Mouse (Mus musculus) lung, postnatal 36 days (tissue): ENCODE data around the gene Hoxc13.

Experiments
- DNase-seq: peaks from one replicate; pipeline ENCODE4 v3.0.0; 2022; ENCODE audit warnings: mixed read lengths

Gene Hoxc13

GRCm38 (mm10) chr15:102937036-102937666, 16.2 kb downstream of the Hoxc13 start:
- DNase-seq: no peak

- no peak for DNase-seq
Observed at GRCm38 (mm10) chr15:102939256-102940155, 18.6 kb downstream of the Hoxc13 start.

DNA sequence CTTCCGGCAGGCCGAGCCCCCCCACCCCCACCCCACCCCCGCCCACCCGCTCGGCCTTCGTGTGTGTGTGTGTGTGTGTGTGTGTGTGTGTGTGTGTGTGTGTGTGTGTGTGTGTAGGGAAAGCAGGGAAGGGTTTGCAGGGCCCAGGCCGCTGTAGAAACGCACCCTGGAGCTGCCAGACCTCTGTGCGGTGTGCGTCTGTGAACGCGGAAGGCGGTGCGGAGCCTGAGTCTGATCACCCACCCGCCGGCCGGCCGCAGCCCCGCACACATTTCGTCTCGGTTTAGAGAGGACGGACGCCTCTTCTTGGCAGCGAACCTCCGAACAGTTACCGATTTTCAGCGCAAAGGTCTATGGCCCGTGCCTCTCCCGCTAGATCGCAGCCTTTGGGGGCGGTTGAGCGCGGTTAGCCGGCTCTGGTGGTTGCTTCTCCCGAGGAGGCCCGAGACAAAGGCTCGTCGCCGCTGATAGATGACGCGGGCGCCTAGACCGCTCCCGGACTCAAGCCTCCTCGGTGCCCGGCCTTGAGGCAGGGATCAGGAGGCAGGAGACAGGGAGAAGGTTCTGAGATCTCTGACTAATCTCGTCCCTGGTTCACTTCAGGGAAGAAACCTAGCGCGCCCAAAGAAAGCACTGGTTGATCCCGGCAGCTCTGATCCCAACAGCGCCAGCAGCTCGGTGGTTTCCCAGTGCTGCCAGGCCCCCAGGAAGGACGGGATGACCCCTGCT, 22.0 kb downstream of the Hoxc13 start:
- no peak for DNase-seq

DNA sequence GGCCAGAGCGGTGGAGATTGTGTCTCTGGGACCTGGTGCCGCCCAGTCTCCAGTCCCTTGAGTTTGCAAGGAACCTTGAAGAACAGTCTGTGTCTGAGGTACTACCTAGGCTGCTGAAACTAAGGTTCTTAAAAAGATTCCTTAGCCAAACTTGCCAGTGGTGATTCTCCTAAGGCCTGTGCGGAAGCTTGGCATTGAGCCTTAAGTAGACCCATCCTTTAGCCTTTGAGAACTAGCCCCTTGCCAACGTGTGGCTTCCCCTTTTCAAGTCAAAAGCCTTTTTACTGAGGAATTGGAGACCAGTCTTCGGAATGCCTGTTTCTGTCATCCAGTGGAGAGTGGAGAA, 22.5 kb downstream of the Hoxc13 start:
- no peak for DNase-seq

DNA sequence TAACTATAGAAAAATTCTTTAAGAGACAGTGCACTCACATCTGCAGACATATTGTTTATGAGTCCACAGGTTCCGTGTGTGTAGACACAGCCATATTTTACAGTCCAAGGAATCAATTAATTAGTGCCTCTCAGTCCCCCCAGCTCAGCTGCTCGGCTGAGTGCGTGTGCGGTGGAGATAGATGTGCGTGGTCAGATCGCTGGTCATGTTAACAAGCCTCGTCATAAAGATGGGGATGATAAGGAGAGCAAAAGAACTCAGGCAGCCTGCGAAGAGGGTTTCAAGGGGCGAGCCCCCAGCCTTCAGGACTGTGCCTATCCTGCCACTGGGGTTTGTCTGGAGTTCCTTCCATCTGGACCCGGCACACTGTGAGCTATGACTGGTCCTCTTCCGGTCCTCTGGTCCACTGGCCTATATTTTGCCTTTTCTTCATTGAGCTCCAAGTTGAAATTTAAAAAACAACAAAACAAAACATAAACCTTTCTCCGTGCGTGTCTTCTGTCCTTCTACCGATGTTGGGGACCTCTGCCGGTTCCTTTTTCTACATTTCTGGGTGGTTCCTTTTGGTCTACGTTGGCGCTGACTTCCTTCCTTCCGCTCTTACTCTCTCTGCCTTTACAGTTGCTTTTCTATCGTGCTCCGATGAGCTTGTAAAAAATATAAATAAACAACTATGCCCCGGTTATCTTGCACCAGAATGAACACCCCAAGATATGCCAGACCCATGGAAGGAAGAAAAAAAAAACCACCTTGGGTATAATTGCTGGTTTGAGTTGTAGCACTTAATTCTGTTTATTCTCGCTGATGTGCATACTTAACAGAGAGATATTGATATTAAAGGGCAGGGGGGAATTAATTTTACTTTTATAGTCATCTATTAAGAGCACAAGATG, 24.5 kb downstream of the Hoxc13 start:
- DNase-seq: no peak

- no peak for DNase-seq
Observed at GRCm38 (mm10) chr15:102947276-102947675, 26.4 kb downstream of the Hoxc13 start.

DNA sequence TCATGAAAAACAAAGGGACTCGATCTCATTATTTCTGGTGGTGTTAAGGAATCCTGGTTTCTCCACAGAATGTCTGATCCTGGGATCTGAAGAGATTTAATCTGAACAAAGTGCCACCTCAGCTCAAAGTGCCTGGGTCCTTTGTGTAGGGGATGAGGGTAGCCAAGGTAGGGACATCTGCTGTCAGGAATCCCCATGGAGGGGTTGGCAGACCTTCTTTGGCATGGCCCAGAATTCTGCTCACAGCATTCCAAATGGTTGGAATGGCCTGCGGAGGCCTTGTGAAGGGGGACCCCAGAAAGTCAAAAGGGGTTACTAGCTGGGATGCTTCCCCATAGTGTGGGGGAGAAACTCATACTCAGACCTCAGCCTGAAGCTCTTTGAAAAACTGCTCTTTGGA, 27.9 kb downstream of the Hoxc13 start:
- DNase-seq: no peak

- no peak for DNase-seq
Observed at GRCm38 (mm10) chr15:102949696-102950095, 28.8 kb downstream of the Hoxc13 start.

DNA sequence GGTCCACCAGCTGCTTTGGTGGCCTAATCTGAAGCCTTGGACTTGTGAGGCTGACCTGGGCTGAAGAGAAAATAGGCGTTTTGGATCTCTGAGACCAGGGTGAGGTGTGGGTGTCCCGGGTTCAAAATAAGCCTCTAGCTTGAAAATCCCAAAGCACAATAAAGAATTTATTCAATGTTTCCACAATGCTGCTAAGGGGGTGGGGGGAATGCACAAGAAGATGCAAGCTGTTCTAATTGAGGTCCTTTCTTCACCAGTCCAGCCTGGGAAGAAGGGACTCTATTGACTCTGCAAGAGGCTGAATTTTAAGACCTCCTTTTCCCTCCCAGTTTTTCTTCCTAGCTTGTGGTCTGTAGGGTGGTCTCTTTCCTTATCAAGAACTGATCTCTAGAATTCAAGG, 30.0 kb downstream of the Hoxc13 start:
- DNase-seq: no peak

DNA sequence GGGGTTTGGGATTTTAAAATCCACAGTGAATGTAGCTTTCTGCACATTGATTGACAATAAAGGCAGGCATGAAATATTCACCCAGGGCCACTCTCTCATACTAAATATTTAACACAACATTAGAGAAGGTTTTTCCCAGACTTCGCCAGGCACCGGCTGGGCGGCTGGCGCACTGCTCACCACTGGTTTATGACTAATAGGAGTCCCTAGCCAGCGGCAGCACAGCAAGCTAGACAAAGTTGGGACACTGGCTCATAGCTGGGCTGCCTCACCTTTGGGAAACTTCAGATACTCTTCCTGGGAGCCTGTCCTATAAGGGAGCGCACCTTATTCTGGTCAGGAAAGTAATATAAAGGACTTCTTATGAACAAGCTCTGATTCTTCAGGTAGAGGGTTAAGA, 32.7 kb downstream of the Hoxc13 start:
- no peak for DNase-seq

GRCm38 (mm10) chr15:102954192-102955006, 33.5 kb downstream of the Hoxc13 start, which contains the start of gene Hoxc11:
Hoxc11 (plus strand) TSS chr15:102954427.
- DNase-seq: no peak

DNA sequence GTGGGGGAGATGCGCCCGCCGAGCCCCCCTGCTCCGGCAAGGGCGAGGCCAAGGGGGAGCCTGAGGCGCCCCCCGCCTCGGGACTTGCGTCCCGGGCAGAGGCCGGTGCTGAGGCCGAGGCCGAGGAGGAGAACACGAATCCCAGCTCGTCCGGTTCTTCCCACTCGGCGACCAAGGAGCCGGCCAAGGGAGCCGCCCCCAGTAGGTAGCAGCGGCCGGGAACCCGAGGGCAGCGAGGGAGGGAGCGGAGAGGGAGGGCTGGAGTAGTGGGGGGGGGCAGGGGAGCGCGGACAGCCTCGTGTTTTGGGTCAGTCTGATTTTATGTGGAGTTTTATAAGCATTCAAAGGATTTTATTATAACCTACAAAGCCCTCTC, 34.1 kb downstream of the Hoxc13 start:
- no peak for DNase-seq

- no peak for DNase-seq
Observed at GRCm38 (mm10) chr15:102955833-102956640, 35.1 kb downstream of the Hoxc13 start.

DNA sequence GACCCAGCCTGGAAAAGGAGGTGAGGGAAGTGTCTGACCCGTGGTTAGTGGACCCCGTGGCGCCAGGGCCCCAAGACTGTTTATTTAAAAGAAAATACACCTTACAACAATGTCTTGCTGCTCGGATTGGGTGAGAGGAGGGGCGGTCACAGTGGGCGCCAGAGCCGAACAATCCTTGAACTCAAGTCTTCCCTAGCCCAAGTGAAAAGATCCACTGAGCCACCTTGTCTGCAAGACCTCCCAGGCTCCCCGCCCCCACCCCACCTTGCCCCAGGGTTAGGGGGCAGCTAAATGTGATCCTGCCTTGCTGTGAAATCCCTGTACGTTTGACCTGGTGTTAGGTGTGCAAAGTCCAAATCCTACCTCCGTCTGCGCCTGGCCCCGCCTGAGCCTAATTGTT, 36.0 kb downstream of the Hoxc13 start:
- no peak for DNase-seq

GRCm38 (mm10) chr15:102959663-102960191, 38.8 kb downstream of the Hoxc13 start:
- no peak for DNase-seq

DNA sequence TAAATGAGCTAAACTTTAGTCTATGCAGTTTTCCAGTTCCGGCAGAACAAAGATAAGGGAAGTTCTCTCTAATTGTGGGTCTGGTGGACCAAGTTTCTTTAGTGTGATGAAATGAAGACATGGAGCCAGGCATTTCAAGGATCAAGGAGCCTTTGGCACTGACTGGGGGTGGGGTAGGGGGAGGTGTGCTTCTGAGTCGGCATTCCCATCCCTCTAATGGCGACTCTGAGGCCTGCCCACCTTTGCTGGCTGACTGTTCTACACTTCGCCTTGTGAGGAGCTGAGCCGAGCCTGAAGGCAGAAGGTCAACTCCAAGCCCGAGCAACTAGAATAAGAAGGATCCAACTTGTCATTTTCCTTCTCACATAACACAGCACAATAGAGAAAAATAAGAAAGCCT, 40.8 kb downstream of the Hoxc13 start:
- DNase-seq: no peak

DNA sequence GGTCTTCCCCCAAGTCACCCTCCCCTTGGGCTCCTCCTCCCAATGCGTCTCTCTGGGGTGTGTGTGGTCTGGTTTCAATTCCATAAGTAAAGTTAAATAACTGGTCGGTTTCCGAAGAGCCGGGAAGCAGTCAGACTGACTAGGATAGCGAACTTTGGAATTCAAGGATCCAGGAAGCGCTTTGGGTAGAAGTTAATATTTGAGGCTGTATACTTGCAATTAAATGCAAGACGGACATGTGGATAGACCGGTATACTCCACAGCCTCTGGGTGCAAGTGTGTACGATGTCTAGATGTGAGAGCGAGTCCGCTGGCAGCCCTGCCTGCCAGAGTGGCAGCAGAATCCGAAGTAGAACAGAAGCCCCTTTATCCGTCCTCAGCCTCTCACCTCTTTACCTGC, 41.6 kb downstream of the Hoxc13 start:
- no peak for DNase-seq

DNA sequence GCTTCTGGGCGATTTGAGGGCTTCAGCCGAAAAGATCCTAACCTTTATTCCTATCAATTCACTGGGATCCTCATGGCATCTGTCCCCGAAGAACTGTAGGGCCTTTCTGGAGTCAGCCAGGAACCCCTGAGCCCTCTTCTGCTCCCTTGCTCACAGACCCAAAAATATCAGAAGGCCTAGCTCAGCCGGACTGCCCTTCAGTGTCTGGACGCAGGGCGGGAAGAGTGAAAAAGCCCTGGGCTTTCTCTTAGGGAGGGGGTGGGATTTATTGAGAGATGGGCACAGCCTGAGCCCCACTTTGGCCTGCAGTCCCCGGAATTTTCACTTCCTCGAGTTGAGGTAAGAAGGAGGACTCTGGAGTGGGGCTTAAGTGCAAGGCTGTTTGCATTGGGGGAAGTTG, 42.4 kb downstream of the Hoxc13 start:
- no peak for DNase-seq

DNA sequence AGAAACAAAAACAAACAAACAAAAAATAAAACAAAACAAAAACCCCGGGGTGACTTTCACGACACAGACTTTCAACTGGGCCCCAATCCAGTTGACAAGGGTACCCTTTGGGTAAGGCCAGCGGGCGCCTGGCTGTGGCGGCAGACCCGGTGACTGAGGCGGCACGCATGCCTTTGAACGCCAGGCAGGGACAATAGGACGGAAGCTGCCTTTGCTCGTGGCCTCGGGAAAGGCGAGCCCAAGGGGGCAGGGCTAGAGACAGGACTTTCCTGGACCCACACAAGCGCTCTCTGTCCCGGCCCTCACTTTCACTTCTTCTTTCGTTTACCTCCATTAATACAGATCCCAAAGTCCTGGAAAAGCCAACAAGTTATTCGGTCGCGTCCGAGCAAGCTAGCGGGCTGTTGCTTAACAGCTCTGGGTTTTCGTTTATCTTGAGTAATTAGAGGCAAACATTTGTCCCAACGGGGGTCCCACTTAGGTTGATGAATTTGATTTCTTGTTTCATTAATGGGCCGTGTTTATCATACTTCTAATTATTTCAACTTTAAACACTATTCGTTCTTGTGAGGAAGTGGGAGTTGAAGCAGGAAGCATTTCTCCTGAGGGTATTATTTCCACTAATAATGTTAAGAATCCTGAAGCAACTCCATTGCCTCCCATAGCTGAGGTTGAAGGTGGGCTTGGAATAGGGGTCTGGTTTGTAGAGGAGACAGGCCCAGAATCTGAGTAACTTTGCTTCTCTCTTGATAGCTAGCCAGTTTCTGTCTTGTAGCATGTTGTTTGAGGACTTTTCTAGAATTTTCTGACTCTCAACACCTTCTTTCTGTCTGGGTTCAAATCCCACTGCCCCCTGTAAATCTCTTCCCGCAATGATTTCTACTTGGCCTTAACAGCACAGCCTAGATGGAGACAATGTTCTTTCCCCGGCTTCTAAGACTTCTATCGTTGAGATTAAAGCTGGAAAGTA, 43.1 kb downstream of the Hoxc13 start:
- DNase-seq: peak; percentile 11
